Mouse (Mus musculus): ENCODE measurements around the gene Ttll9.

Gene Ttll9

DNA sequence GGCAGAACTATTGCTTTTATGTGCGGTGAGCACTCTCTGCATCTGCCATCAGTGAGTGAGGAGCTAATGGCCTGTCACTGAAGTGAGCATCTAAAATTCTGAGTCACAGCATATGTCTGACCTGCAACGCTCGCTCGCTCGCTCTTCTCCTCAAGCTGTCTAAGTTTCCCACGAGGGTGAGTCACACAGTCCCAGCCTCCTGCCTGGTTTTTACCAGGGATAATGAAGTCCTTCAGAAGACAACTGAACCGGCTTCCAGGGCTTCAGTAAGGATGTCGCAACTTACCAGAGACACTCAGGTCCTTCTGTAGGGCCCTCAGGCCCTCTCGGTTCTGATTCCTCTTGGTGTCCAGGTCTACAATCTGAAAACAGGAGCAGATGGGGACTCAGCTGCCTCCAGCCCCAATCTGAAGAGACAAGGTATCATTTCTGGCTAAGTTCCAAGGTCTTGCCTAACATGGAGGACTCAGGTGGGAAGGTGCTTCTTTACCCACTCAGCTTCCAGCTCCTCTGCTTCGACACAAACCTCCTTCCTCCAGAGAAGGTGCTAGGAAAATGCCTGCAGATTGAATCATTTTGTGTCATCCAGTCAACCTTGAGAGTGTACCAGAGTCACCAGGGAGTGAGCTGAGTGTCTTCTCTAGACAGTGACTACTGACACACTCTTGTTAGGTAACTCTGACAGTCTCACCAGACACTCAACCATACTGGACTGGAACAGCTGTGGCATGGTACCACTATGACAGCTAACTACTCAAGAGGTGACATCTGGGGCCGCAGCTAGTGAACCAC is 51.6 kb downstream of the Ttll9 start:
- DNase-seq (ENCODE audit: low spot score) = no peak

DNA sequence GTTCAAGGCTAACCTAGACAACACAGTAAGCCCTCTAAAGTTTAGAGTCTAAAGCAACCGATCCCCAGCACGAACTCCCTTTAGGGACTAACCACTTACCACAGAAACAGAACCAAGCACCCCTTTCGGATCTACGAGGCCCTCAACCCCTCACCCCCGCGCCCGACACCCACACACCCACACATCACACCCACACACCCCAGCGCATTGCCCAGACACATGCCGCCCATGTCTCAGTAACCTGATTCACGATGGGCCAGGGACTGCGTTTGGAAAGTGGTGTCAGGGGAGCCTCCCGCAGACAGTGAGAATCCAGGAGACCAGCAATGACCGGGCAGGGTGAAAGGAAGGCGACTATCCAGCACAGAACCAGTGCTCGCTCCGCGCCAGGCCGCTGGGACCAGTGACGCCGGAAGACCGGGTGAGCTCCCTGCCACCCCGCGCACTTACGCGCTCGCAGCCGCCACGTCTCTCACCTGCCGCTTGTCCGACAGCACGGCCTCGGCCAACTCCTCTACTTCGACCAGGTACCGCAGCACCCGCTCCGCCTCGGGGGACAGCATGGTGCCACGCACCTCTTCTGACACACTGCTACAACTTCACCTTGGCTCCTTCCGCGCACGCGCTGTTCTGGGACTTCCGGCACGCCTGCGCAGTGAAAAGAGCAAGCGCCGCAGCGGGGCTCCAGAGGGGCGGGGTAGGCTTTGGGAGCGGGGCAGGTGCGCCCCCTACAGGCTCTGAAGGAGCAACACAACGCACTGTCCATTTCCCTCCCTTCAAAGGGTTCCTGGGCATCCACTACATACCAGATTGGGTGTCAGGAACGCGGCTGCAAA is 52.7 kb downstream of the Ttll9 start, which contains the start of gene Pdrg1:
Pdrg1 (minus strand) TSS at position 670 of the 836 bp plus-strand sequence.
- peak; percentile 94 for DNase-seq (ENCODE audit: low spot score)

DNA sequence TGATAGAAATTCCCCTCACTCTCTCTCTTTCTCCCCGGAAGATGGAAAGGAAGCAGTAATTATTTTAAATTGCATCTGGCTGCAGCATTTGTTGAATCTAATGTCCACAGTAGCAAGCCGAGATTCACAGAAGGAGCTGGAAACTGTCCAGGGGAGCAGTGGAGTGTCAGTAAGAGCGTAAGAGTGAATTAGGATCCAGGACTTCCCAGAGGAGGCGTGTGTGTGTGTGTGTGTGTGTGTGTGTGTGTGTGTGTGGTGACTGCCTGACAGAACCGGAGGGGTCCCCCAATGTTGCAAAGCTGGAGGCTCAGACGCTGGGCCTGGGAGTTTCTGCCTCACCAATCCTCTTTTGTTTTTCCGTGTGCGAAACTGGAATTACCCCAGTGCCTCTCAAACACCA is 53.5 kb downstream of the Ttll9 start:
- DNase-seq (ENCODE audit: low spot score) = no peak

DNA sequence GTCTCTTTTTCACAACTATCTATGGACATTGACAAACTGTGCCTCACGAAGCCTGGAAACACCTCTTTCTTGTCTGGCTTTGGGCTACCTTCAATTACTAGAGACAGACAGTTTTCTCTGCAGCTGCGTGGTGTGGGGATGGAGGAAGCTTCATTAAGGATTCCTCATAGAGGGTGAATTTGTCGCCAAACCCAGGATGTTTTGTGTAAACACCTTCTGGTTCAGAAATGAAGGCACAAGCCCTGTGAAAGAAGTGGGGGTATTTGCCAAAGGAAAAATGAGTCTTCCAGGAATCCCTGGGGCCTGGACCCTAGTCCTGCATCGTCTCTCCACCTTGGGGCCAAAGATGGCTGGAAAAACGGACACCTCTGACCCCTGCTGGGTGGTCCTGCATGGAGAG is 54.5 kb downstream of the Ttll9 start:
- DNase-seq (ENCODE audit: low spot score) = no peak

DNA sequence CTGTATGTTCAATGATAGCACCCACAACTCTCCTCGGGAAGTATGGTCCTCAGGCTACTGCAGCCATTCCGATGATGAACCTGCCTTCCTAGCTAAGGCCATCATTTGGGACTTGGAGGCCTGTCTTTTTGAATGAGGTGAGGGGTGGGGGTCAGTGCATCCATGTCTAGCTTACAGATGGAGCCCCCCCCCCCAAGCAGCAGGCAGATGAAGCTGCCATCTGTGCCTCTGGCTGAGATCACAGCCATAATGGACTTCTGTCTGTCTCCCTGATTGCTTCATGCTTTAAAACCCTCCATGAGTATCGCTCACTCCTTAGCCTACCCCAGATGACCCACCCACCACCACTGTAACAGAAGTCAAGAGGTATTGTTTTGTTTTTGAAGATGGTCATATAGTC is 57.1 kb downstream of the Ttll9 start:
- no peak for DNase-seq (ENCODE audit: low spot score)

DNA sequence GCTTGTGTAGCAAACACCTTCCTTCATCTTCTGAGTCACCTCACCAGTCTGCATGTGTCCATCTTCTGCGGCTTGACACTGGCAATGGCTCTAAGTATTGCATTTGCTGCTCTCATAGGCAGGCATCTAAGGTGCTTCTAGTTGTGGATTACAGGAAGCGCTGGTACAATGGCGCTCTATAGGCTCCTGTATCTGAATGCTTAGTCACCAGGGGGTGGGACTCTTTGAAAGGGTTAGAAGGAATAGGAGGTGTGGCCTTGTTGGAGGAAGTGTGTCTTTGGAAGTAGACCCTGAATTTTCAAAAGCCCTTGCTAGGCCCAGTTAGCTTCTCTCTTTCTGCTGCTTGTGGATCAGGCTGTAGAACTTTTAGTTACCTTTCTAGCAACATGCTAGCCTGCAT is 58.9 kb downstream of the Ttll9 start:
- DNase-seq (ENCODE audit: low spot score) = no peak

DNA sequence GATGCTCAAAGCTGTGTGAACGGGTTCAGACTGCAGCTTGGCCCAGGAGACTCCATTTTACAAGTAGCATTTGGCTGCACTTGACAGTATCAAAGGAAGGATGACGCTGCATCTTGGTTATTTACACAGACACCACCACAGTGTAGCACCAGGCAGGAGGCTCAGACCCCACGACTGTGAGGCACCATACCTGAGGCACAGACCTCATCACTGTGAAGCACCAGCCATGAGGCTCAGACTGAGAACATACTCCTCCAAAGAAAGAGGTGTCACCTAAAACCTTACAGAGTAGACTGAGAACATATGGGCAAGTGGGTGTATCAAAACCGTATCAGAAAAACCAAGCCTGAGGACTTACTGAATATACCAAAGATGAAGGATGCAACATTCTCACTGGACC is 60.6 kb downstream of the Ttll9 start:
- DNase-seq (ENCODE audit: low spot score) = no peak

DNA sequence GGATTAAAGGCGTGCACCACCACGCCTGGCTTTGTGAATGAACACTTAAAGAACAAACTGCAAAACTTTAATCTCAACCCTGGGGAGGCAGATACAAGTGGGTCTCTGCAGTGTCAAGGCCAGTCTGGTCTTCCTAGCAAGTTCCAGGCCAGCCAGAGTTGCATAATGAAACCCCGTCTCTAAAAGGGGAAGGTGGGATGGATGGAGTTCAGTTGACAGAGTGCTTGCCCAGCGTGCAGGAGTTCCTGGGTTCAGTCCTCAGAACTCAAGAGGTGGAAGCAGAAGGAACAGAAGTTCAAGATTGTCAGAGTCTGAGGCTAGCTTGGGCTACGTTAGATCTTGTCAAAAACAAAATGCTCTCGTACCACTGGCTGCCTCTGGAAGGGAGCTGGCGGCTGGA is 63.8 kb downstream of the Ttll9 start:
- no peak for DNase-seq (ENCODE audit: low spot score)

DNA sequence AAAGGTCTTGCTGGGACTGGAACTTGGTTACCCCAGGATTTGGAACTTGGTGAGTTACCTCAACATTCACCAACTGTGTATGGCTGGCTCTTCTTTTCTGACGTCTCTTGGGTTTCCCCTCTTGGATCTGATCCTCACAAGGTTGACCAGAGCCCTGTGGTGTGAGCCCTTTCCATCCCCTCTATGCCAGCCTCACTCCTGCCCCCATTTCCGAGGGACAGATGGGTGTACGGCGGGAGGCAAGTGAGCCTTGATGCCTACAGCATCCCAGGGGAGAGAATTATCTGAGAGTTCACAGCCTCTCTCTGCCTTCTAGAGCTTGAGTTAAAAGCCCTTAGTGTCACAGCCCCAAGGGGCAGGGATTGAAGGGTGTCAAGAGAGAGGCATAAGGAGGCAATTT is 65.2 kb downstream of the Ttll9 start:
- no peak for DNase-seq (ENCODE audit: low spot score)

DNA sequence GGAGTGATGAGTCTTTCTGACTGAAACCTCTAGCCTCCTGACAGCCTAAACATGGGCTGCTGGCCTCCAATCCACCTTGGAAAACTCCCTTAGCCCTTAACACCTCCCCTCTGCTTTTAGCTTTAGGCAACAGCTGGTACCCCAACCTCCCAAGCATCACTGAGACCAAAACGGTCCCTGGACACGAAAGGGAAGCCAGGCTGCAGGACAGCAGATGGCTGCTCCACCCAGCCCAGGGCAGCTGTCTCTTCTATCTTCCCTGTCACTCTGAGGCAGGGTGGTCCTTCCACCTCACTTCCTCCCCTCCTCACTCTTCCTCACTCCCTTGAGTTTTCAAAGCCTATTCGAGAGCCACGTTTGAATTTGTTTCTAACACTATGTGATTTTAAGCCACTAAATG is 68.1 kb downstream of the Ttll9 start:
- no peak for DNase-seq (ENCODE audit: low spot score)

DNA sequence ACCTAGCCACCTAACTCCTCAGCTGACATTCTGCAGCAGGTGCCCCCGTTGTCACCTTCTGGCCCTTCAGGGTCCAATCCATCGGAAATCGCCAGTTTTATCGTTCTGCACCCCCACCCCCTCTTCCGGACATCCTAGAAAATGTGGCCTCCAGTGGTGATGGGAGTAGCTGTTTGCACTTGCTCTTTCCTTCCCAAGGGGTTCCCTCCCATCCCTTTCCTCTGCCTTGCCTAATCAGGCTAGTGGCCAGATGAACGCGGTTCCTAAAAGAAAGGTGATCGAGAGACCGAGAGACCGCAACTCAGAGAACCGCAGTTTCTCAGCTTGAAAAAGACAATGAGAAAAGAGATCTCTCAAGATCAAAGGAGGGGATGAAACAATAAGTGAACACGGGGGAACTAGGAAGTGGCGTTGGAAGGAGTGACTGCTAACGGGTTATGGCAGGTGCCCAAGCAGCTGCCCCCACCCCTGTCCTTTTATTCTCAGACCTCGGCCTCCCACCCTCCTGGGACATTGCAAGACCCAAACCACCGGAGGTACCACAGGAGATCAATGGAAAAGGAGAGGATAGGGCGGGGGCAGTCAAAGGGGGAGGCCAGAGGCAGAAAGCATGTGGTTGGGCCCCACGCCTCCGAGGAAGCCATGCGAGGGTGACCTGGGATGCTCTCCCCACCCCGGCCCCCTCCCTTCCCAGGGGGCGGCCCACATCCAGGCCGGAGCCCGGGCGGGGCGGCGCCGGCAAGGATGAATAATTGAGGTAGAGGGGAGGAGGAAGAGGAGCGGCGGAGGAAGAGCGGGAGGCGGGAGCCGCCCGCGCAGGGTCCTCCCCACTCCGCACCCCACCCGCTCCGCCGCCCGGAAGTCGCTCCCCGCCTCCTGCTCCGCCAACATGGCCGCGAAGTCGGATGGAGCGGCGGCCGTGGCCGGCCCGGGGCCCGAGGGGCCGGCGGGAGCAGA is 69.1 kb downstream of the Ttll9 start, which contains the start of gene Xkr7:
Xkr7 (plus strand) TSS at position 727 of the 957 bp plus-strand sequence.
- DNase-seq (ENCODE audit: low spot score) = no peak

DNA sequence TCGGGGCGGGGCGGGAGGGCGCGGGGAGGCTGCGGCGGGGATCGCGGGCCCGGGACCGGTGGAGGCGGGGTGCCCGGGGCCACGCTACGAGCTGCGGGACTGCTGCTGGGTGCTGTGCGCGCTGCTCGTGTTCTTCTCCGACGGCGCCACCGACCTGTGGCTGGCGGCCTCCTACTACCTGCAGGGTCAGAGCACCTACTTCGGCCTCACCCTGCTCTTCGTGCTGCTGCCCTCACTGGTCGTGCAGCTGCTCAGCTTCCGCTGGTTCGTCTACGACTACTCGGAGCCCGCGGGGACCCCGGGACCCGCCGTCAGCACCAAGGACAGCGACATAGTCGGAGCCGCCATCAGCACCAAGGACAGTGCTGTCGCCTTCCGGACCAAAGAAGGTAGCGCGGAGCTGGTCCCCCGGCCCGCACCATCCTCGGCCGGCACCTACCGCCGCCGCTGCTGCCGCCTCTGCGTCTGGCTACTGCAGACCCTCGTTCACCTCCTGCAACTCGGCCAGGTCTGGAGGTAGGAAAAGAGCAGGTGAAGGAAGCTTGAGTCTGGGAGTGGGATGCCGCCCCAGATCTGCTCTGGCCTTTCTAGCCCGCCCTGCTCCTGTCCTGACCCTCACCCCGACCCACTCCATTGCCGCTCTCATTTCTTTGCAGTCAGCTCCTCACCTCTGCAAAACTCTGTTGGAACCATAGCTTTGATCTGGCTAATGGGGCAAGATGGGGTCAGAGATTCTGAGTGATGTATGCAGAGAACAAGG is 70.0 kb downstream of the Ttll9 start:
- DNase-seq (ENCODE audit: low spot score) = peak; percentile 78

DNA sequence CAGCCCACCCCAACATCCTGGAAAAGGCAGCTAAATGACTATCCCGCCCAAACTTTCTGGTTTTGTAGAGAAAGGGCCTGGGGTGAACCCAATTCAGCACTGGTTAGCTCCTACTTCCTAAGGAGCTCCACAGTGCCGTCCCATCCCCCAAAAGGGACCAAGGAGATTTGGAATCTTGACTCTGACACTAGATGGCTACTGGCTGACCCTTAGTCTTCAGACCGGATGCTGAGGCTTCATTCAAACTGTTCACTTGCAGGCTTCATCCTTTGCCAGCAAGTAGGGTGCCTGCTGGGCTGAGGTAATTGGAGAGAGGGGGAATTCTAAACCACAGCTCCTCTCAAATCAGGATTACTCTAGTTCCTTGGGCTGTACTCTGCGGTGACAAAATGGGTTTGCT is 70.7 kb downstream of the Ttll9 start:
- DNase-seq (ENCODE audit: low spot score) = no peak

DNA sequence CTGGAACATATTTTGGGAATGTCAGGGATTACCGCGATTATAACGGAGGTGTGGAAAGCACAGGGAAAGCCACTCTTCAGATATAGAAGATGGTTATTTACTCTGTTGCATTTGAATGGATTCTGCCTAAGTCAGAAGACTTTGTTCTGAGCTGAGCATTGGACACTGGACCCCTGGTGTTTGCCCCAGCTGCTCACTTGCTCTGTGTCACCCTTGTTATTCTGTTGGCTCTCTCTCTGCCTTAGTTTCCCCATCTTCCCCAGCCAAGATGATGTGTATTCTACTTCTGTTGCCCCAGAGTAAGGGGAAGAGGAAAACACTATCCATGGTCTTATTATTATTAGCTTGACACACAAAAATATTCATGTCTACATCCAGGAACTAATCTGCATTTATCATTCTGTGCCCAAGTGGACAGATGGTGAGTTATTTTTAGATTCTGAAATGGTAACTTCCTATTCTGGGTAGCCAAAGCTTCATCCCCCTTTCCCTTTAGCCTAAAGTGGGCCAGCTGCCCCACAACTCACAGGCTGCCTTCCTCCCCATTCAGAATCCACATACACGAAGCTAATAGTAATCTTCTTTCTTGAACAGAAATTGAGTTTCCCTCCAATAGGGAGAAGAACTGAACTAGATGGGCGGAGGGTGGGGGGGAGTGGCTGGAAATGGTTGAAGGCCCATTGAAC is 71.4 kb downstream of the Ttll9 start:
- DNase-seq (ENCODE audit: low spot score) = no peak

DNA sequence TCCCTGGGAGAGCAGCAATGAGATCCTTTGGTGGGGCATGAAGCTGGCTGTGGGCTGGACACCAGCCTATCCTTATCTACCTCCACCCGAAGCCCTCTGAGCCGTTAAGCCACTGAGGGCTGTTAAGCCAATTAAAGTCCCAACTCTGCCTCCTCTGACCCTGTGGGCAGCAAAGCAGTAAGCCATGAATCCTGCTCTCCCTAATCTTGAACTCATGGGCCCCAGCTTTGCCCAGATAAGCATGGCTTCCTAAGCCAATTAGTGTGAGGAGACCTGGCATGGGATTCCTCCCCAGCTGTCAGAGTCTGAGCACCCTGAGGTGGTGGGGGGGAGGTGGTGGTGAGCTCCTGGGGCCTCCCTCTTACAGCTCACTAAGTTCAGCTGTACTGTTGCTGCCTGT is 74.4 kb downstream of the Ttll9 start:
- DNase-seq (ENCODE audit: low spot score) = no peak

DNA sequence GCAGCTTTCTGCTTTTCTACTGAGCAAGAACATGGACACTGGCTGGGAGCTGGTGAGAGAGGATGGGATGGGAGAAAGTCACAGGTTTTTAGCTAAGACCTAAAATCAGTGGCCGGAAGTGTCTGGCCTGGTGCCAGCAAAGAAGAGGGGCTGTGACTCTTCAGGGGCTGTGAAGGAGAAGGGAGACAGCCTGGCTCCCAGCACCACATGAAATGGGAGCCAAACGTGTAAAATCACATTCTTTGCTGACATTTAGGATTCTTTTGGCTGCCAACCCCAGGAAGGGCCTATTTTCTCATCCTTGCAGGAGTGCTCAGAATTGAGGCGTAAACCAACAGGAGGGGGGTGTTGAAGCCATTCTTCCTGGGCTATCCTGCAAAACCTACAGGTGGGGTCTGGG is 81.6 kb downstream of the Ttll9 start:
- no peak for DNase-seq (ENCODE audit: low spot score)

DNA sequence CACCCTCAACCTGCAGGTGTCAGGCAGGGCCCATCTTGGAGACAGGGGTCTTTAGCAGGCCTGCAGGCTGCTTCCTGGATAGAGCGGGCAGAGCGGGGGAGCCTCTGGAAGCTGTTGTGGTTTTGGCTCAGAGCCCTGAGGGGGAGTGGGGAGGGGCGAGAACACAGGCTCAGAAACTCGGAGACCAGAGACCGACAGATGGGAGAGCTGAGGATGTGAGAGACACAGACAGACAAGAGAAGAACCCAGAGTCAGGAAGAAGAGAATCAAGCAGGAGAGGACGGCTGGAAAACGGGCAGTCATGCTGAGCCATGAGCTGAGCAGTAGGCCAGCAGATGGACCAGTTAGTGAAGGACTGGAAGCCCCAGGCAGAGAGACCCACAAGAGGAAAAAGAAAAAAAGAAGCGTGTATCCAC is 83.6 kb downstream of the Ttll9 start:
- no peak for DNase-seq (ENCODE audit: low spot score)

DNA sequence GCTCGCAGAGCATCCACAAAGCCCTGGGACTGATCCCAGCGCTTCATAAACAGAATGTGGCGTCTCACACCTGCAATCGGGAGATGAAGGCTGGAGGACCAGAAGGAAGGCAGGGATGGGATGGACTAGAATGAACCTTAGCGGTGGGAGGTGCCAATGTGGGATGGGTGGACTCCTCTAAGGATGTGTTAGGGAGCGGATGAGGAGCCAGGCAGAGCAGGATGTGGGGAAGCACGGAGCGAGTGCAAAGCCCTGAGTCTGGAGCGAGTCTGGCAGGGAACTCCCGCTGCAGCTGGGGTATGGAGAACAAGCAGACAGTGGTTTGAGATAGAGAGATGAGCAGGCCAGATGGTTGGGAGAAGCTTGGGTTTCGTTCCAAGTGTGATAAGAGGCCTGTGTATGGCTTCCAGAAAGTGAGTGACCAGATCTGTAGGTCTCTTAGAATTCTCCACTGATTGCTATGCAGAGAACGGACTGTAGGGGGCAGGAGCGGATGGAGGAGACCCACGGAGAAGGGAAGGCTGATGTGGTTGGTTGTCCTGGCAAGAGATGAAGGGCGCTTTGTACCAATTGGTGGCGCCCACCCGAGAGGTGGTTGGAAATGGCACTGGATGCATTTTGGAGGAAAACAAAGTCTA is 85.7 kb downstream of the Ttll9 start:
- peak; percentile 55 for DNase-seq (ENCODE audit: low spot score)

DNA sequence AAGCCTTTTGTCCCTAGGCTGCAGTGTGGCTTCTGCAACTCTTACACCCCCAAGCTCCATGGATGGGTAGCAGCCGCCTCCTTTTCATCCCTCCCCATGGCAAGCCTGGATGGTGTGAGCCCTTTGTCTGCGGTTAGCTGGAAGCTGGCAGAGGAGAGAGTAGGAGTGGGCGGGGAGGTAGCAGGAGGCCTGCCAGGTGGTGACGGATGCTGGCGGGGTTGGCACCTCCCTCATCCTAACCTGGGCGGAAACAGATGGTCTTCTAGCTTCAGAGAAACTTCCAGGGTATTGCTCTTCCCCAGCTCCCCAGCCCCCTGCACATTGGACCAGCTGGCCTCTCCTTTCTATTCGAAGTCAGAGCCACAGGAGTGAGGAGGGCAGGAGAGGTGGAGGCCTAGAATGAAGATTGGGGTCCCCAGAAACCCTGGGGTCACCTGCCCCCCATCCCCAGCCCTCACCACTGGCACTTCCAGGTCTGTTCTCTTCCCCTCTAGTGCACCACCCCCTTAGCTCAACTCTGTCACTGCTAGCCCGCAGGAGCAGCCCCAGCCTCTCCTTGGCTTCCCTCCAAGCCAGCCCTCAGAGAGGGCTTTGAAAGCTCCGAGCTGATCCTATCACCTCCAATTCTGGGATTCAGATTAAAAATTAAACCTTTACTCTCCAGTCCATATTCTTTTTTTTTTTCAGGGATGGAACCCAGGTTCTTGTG is 87.2 kb downstream of the Ttll9 start:
- DNase-seq (ENCODE audit: low spot score) = no peak

DNA sequence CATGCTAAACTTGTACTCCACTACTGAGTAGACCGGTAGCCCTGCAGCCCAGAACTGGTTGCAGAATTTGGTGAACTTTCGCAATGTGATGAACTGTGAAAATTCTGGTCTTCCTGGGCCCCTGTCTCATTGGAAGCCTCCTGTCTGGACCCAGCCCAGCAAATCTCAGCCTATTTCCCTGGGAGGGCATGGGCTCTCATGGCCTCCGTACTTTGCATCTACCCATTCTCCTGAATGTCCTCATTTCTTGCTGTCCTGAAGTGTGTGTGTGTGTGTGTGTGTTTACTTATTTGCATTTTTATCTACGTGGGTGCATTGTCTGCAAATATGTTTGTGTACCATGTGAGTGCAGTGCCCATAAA is 87.7 kb downstream of the Ttll9 start:
- DNase-seq (ENCODE audit: low spot score) = no peak

Measured in testis, postnatal 14 days (tissue).